ENCODE assay signal across 8 mouse cellular contexts in the genomic region with DNA sequence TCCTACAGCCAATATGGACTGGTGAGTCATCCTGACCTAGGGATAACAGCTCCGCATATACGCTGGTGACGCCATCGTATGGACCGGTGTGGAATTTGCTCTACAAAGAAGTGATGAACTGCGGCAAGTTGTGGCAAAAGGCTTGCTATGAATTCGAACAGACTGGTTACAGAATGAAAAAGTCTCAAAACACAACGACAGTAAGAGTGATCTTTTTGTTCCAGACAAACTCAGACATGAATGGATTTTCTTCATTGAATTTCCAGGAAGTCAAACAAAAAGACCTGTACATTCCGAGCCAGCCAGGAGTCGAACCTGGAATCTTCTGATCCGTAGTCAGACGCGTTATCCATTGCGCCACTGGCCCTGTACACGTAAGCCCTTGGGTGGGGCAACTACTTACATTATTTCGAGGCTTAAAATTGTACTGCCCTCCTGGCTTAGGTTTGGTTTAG. TPM values are rescaled to one million over a fixed set of nuclear protein-coding genes. Genes with fewer than 3 reads are reported as not detected.
DNase-seq lines count a peak whose midpoint lies in the region; ATAC-seq and TF ChIP-seq lines count a peak whose summit lies in the region.

No protein-coding gene starts in this region.

- peak overlapping the region; percentile 79 for H3K4me2 ChIP-seq in hindbrain, postnatal 0 days (ENCODE audit: low read depth, low read length)

- H3K27ac ChIP-seq in cortical plate, adult 2 months (ENCODE audit: insufficient read depth, low read length) = no peak overlapping the region
- peak overlapping the region; percentile 97 for H3K27ac ChIP-seq in hindbrain, postnatal 0 days
- H3K27ac ChIP-seq in left cerebral cortex, adult 2 months = peak overlapping the region; percentile 95
- H3K27ac ChIP-seq in macrophage = 0 out of 2 replicates have a peak overlapping the region, but pooled peaks have one; percentile 7

- no peaks in the 10 kb centered on the region for H3K9me3 ChIP-seq in hindbrain, postnatal 0 days (ENCODE audit: low read length)

- H3K36me3 ChIP-seq in hindbrain, postnatal 0 days (ENCODE audit: insufficient read depth, low read length) = no peaks in the 10 kb centered on the region
- no peaks in the 10 kb centered on the region for H3K36me3 ChIP-seq in macrophage (ENCODE audit: inconsistent target)

- no peak for TF ChIP-seq POLR2A in cortical plate, adult 2 months (IDR thresholded peaks at IDR 0.05; ENCODE audit: extremely low read depth, insufficient read depth, low read length)

- H3K79me2 ChIP-seq in macrophage (ENCODE audit: inconsistent target) = no peaks in the 10 kb centered on the region

- no peaks in the 10 kb centered on the region for H3K27me3 ChIP-seq in hindbrain, postnatal 0 days (ENCODE audit: insufficient read depth, low read length)

- WGBS in hindbrain, postnatal 0 days = under 1% methylated on average over 16 of the region's 16 CpGs
- 0% methylated on average over 16 of the region's 16 CpGs for WGBS in macrophage (ENCODE audit: missing documents)

- DNase-seq in gastrocnemius, adult 8-10 months (ENCODE audit: low spot score in 2 of 2) = peak; percentile 67 to 73
- DNase-seq in hindbrain, postnatal 0 days (ENCODE audit: low spot score) = peak; percentile 91
- peak; percentile 86 to 92 for DNase-seq in left cerebral cortex, adult 2 months (ENCODE audit: extremely low spot score in 1 of 2, low spot score in 2 of 2)
- DNase-seq in right cerebral cortex, adult 2 months (ENCODE audit: low spot score in 2 of 2) = peak; percentile 95 to 96
- DNase-seq in urinary bladder, postnatal 14 days (ENCODE audit: low spot score) = peak; percentile 79

- peak overlapping the region; percentile 56 for H3K4me3 ChIP-seq in cortical plate, adult 2 months (ENCODE audit: insufficient read depth, low read length)
- H3K4me3 ChIP-seq in hindbrain, postnatal 0 days (ENCODE audit: low read length) = peak overlapping the region; percentile 71
- H3K4me3 ChIP-seq in left cerebral cortex, adult 2 months = peak overlapping the region; percentile 67
- peak overlapping the region; percentile 73 for H3K4me3 ChIP-seq in macrophage (ENCODE audit: inconsistent target)

- peak overlapping the region; percentile 88 for H3K9ac ChIP-seq in hindbrain, postnatal 0 days (replicated peaks; ENCODE audit: low read length)

- TF ChIP-seq CTCF in cortical plate, adult 2 months (IDR thresholded peaks at IDR 0.05; ENCODE audit: extremely low read depth, insufficient read depth, low read length) = 0 out of 2 replicates have a peak, but pooled peaks have one; percentile 12
- peak; percentile 29 for TF ChIP-seq CTCF in hindbrain, postnatal 0 days (IDR thresholded peaks at IDR 0.05; ENCODE audit: low read depth)
- peak; percentile 7; the same call in 1 of the 2 replicates for TF ChIP-seq CTCF in left cerebral cortex, adult 2 months (IDR thresholded peaks at IDR 0.05)

- intact Hi-C loops in left cerebral cortex, adult 2 months (cut with DNase I) = loop anchor here (2.0 kb wide), 1 partner anchor 14 kb away; no protein-coding TSS in a partner anchor

- H3K4me1 ChIP-seq in cortical plate, adult 2 months (ENCODE audit: control insufficient read depth, insufficient read depth, low read length) = peaks cover 2% of the 10 kb centered on the region; the same call in 1 of the 2 replicates
- peaks cover 6% of the 10 kb centered on the region for H3K4me1 ChIP-seq in hindbrain, postnatal 0 days (ENCODE audit: insufficient read depth, low read length)

- peak; percentile 38 for ATAC-seq in activated CD4-positive, CD25-positive, alpha-beta regulatory T cell, adult 4 months
- ATAC-seq in hindbrain, postnatal 0 days = peak; percentile 79

RNA-seq across cellular contexts. Expression of a gene that starts 19.2 kb away (rescaled TPM):
- polyA plus RNA-seq in activated CD4-positive, CD25-positive, alpha-beta regulatory T cell, adult 4 months (2017; shearing (Covaris generic)) = not detected
- 0.04 and 0.06 TPM in 2 replicates for polyA plus RNA-seq in cortical plate, adult 2 months (2012; rRNA removed)
- total RNA-seq in gastrocnemius, adult 8-10 months (2022) = not detected
- 0.40 and 0.89 TPM in 2 replicates for total RNA-seq in hindbrain, postnatal 0 days (2014; rRNA removed)
- 0.15 and 0.24 TPM in 2 replicates for polyA plus RNA-seq in hindbrain, postnatal 0 days (2015; fragmentation: Nextera tagmentation; extraction: Ambion mirVana)
- not detected for total RNA-seq in left cerebral cortex, adult 2 months (2021)
- total RNA-seq in macrophage (2018; cell fraction: chromatin; rRNA removed) = not detected
- total RNA-seq in macrophage (2018; cell fraction: cytosol; rRNA removed) = not detected
- total RNA-seq in macrophage (2018; cell fraction: nucleus; rRNA removed) = not detected
- polyA plus RNA-seq in macrophage (2018) = not detected in 3 replicates

RNA-seq across cellular contexts. Expression of a gene that starts 22.9 kb away (rescaled TPM):
- polyA plus RNA-seq in activated CD4-positive, CD25-positive, alpha-beta regulatory T cell, adult 4 months (2017; shearing (Covaris generic)) = 10 to 100 TPM; 10.4 to 11.1 TPM
- 7.8 and 8.3 TPM in 2 replicates for polyA plus RNA-seq in cortical plate, adult 2 months (2012; rRNA removed)
- total RNA-seq in gastrocnemius, adult 8-10 months (2022) = 1 to 10 TPM; 3.2 to 4.8 (median 4.0) TPM
- 5.0 and 5.5 TPM in 2 replicates for total RNA-seq in hindbrain, postnatal 0 days (2014; rRNA removed)
- 7.2 and 7.6 TPM in 2 replicates for polyA plus RNA-seq in hindbrain, postnatal 0 days (2015; fragmentation: Nextera tagmentation; extraction: Ambion mirVana)
- 1 to 10 TPM; 8.9 to 9.8 TPM for total RNA-seq in left cerebral cortex, adult 2 months (2021)
- 1 to 10 TPM in 20 of 26 experiments, under 1 TPM in 6; 0.46 to 3.6 (median 1.9) TPM for total RNA-seq in macrophage (2018; cell fraction: chromatin; rRNA removed)
- 1 to 10 TPM; 1.9 to 4.1 (median 3.4) TPM for total RNA-seq in macrophage (2018; cell fraction: cytosol; rRNA removed)
- 1 to 10 TPM in 24 of 26 experiments, under 1 TPM in 2; 0.59 to 4.0 (median 2.2) TPM for total RNA-seq in macrophage (2018; cell fraction: nucleus; rRNA removed)
- polyA plus RNA-seq in macrophage (2018) = 3.5 to 4.4 TPM (median 3.7 TPM) in 3 replicates

RNA-seq across cellular contexts. Expression of a gene that starts 42.1 kb away (rescaled TPM):
- not detected for polyA plus RNA-seq in activated CD4-positive, CD25-positive, alpha-beta regulatory T cell, adult 4 months (2017; shearing (Covaris generic))
- 0.69 and 0.95 TPM in 2 replicates for polyA plus RNA-seq in cortical plate, adult 2 months (2012; rRNA removed)
- total RNA-seq in gastrocnemius, adult 8-10 months (2022) = not detected
- total RNA-seq in hindbrain, postnatal 0 days (2014; rRNA removed) = not detected in 2 replicates
- polyA plus RNA-seq in hindbrain, postnatal 0 days (2015; fragmentation: Nextera tagmentation; extraction: Ambion mirVana) = 0.11 TPM in 1 of 2 replicates, not detected in the other
- total RNA-seq in left cerebral cortex, adult 2 months (2021) = 1 to 10 TPM in 1 of 2 experiments, under 1 TPM in 1; 0.65 to 1.4 TPM
- total RNA-seq in macrophage (2018; cell fraction: chromatin; rRNA removed) = not detected
- total RNA-seq in macrophage (2018; cell fraction: cytosol; rRNA removed) = not detected
- not detected for total RNA-seq in macrophage (2018; cell fraction: nucleus; rRNA removed)
- not detected in 3 replicates for polyA plus RNA-seq in macrophage (2018)
